Mouse (Mus musculus) induced T-regulatory cell, adult 2 months (primary cell): ENCODE measurements around the gene Lacc1.

Experiments
- DNase-seq: peaks from one replicate; pipeline ENCODE4 v3.0.0-alpha.2; 2012; ENCODE audit warnings: low read depth

Lacc1 gene

DNA sequence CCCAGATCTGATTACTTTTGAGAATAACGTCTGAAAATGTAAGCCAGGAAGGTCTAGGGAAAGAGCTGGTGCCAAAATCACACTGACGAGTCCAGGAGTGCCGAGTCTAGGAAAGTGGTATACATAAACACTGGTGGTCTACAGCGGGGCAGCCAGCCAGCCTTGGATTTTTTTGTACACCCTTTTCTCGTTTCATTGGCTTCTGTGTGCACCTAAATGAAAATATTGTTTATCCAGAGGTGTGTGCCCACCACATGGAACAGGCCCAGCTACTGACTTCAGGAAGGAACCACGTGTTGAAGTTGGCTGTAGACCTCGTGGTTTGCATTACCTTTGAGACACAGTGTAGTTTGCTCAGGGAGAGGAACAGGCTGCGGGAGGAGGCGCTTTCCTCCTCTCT lies 57.1 kb downstream of the Lacc1 start:
- DNase-seq = no peak
